ENCODE assay signal across 8 mouse cellular contexts in genomic region chr4:116596978-116597881, GRCm38 (mm10). TPM values are rescaled to one million over a fixed set of nuclear protein-coding genes. Genes with fewer than 3 reads are reported as not detected.
DNase-seq lines count a peak whose midpoint lies in the region; ATAC-seq lines count a peak whose summit lies in the region.

No protein-coding gene starts in this region.

- no peaks in the 10 kb centered on the region for H3K9me3 ChIP-seq in hindbrain, embryonic 12.5 days (replicated peaks)

- peak overlapping the region; percentile 74 for H3K9ac ChIP-seq in hindbrain, embryonic 12.5 days

- H3K4me2 ChIP-seq in hindbrain, embryonic 12.5 days (replicated peaks): peak overlapping the region; percentile 86

- no peaks in the 10 kb centered on the region for H3K27me3 ChIP-seq in hindbrain, embryonic 12.5 days

- peak; percentile 95 for DNase-seq in NIH3T3 (ENCODE audit: low read depth)
- DNase-seq in cerebellum, postnatal 10 days: peak; percentile 94 to 96
- DNase-seq in frontal cortex, postnatal 10 days (ENCODE audit: low spot score in 2 of 2): peak; percentile 81 to 86
- peak; percentile 79 to 86 for DNase-seq in layer of hippocampus, postnatal 14 days (ENCODE audit: low spot score in 2 of 2)
- peak; percentile 85 for DNase-seq in lung, postnatal 14 days
- peak; percentile 84 for DNase-seq in retina, adult 2 months (ENCODE audit: low read depth, low spot score)
- DNase-seq in thymus, postnatal 36 days: peak; percentile 44 to 64

- H3K4me3 ChIP-seq in hindbrain, embryonic 12.5 days: peak overlapping the region; percentile 59

- peak overlapping the region; percentile 80 for H3K27ac ChIP-seq in hindbrain, embryonic 12.5 days

- under 1% methylated on average over 50 of the region's 50 CpGs for WGBS in hindbrain, embryonic 12.5 days

- peaks cover 22% of the 10 kb centered on the region for H3K4me1 ChIP-seq in hindbrain, embryonic 12.5 days

- peaks cover 45% of the 10 kb centered on the region for H3K36me3 ChIP-seq in hindbrain, embryonic 12.5 days

- ATAC-seq in hindbrain, embryonic 12.5 days (ENCODE audit: low FRiP score): peak; percentile 94

RNA-seq across cellular contexts. Expression of gene Ccdc17, which starts 0.8 kb away (rescaled TPM):
- 3.8 and 4.8 TPM in 2 replicates for polyA plus RNA-seq in hindbrain, embryonic 12.5 days (2016; fragmentation: Nextera tagmentation; extraction: Ambion mirVana)
- 1 to 10 TPM; 3.4 to 5.7 TPM for total RNA-seq in layer of hippocampus, postnatal 14 days (2021)

RNA-seq across cellular contexts. Expression of gene Nasp, which starts 30.5 kb away (rescaled TPM):
- 183 and 186 TPM in 2 replicates for polyA plus RNA-seq in hindbrain, embryonic 12.5 days (2016; fragmentation: Nextera tagmentation; extraction: Ambion mirVana)
- total RNA-seq in layer of hippocampus, postnatal 14 days (2021): 10 to 100 TPM; 44.4 to 50.5 TPM

RNA-seq across cellular contexts. Expression of gene Gpbp1l1, which starts 39.8 kb away (rescaled TPM):
- polyA plus RNA-seq in hindbrain, embryonic 12.5 days (2016; fragmentation: Nextera tagmentation; extraction: Ambion mirVana): 25.4 and 28.8 TPM in 2 replicates
- 10 to 100 TPM; 28.4 to 35.5 TPM for total RNA-seq in layer of hippocampus, postnatal 14 days (2021)

RNA-seq across cellular contexts. Expression of gene Tmem69, which starts 41.5 kb away (rescaled TPM):
- polyA plus RNA-seq in hindbrain, embryonic 12.5 days (2016; fragmentation: Nextera tagmentation; extraction: Ambion mirVana): 25.2 and 29.0 TPM in 2 replicates
- total RNA-seq in layer of hippocampus, postnatal 14 days (2021): 10 to 100 TPM; 10.3 to 11.1 TPM

RNA-seq across cellular contexts. Expression of gene Akr1a1, which starts 54.2 kb away (rescaled TPM):
- 566 and 569 TPM in 2 replicates for polyA plus RNA-seq in hindbrain, embryonic 12.5 days (2016; fragmentation: Nextera tagmentation; extraction: Ambion mirVana)
- 100 to 1,000 TPM; 474 to 484 TPM for total RNA-seq in layer of hippocampus, postnatal 14 days (2021)

Comparison
In these comparisons a context has a peak if more than half of its experiments do, and no peak if none do; other contexts are left out.
1. Peak in every context shown above with its lines: DNase-seq, ATAC-seq, H3K4me3 ChIP-seq and H3K27ac ChIP-seq.